Mouse (Mus musculus) hematopoietic stem cell, adult 5-6 weeks (primary cell): ENCODE data around the gene Shisa9. TPM values are rescaled to one million over a fixed set of nuclear protein-coding genes. Genes with fewer than 3 reads are reported as not detected.
A peak's percentile ranks its signal among the peaks of the same experiment; 100 is the strongest.

Source experiments
- ATAC-seq, 2 experiments: fragments of 125-278 bp in 1 of 2; replicated peaks in 1 of 2; 2 replicates each; pipeline ENCODE4 v1.8.0; 2016 to 2017; ENCODE audit warnings: inconsistent platforms in 2 of 2, mild to moderate bottlenecking in 2 of 2, moderate number of reproducible peaks in 2 of 2, low read depth in 1 of 2, moderate TSS enrichment in 1 of 2; ENCODE audit not compliant: low FRiP score in 2 of 2, poor library complexity in 2 of 2, severe bottlenecking in 2 of 2, insufficient read depth in 1 of 2, low TSS enrichment in 1 of 2
- total RNA-seq: library from RNA; stranded (forward); fragments of 172-1452, 232-1000 nt; gene quantifications from 2 replicates; pipeline ENCODE4 v1.2.3, GENCODE M21; 2017

The Shisa9 gene
- total RNA-seq, 1 experiment from 2014 or later: not detected

DNA sequence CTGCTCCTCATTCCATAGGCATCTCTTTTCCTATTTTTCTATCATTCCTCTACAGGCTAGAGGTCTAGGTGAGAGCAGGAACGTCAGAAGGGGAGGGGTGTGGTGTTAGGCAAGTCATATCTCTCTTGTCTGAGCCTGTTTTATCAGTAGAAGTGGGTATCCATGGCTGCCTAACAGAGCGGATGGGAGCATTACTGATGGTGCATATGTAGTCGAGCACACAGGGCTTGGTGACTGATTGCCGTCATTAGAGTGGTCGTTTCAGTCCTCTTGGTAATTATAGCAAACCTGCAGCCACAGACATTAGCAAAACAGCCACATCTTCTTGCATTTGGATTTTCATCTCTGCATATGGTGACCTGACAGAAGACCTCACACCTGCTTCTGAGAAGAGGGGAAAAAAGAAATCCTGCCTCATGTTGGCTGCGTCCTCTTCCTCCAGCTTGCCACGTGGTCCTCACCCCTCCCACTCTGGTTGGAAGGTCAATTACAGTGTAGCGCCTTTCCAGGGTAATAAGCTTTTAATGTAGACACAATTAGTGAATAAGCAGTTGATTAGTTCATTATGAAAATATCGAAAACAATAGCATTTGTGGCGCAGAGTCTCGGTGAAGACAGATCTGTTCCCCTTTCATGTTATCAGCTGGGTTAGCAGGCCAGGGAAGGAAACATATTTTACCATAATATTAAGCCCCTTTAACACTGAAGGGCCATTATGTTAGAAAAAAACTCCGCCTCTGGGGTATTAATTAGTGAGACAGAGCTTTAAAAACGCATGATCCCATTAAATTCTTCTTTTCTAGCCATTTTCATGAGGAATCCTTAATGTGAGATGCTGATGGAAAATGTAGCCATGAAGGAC, 233.6 kb downstream of the Shisa9 start:
- no peak for ATAC-seq

- no peak for ATAC-seq
Measured at GRCm38 (mm10) chr16:12218151-12218532, 234.2 kb downstream of the Shisa9 start.

GRCm38 (mm10) chr16:12219821-12220220, 235.9 kb downstream of the Shisa9 start:
- ATAC-seq: no peak

DNA sequence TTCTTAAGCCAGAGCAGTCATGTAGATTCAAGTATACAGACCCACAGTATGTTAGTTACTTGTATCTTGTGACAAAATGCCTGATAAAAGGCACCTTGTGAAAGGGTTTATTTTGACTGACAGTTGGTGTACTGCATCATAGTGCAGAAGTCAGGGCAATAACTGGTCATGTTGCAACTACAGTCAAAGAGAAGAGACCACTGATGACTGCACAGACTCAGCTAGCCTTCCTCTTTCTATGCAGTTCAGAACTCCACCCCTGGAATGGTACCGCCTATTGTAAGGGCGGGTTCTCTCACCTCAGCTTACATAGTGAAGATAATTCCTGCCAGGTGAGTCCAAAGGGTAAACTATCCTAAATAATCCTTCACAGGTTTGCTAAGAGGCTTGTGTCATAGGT, 239.6 kb downstream of the Shisa9 start:
- ATAC-seq: no peak

DNA sequence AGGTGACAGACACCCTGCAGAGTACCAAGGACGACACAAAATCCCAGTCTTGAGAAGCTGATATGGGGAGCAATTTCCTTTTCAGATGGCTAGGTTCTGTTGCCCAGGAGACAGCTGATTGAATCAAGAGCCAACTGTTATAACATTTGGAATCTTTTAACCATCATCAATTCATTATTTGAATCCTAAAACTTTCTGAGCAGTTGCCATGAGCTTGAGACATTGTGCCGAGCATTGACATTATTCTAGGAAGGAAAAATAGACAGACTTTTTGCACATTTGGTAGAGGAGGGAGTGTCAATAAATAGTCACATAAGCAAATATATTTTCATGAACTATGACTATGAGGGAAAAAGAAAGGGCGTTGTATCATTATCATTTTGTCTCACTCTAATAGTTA, 243.0 kb downstream of the Shisa9 start:
- ATAC-seq: no peak

GRCm38 (mm10) chr16:12233288-12233687, 249.4 kb downstream of the Shisa9 start:
- ATAC-seq: no peak

DNA sequence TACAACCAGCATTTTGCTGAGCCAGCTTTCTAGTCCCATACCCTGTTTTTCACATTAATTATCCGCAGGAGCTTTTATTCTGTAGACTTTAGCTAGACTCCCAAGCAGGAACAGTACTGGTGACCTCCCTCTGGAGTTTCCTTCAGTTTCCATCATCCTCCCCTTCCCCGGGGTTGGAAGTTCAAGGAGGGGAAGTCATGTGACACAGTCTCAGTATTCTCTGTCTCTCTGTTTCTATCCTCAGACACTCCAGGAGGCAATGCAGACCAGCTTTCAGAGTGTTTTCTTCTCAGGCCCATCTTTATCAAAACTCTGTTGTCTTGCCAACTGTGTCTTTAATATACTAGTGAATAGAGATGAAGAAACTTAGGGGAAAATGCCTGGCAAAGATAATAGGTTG, 250.4 kb downstream of the Shisa9 start:
- no peak for ATAC-seq

- ATAC-seq: no peak
Measured at GRCm38 (mm10) chr16:12238611-12239010, 254.7 kb downstream of the Shisa9 start.

GRCm38 (mm10) chr16:12259361-12259760, 275.4 kb downstream of the Shisa9 start:
- no peak for ATAC-seq

- ATAC-seq: no peak
Measured at GRCm38 (mm10) chr16:12265828-12266227, 281.9 kb downstream of the Shisa9 start.

DNA sequence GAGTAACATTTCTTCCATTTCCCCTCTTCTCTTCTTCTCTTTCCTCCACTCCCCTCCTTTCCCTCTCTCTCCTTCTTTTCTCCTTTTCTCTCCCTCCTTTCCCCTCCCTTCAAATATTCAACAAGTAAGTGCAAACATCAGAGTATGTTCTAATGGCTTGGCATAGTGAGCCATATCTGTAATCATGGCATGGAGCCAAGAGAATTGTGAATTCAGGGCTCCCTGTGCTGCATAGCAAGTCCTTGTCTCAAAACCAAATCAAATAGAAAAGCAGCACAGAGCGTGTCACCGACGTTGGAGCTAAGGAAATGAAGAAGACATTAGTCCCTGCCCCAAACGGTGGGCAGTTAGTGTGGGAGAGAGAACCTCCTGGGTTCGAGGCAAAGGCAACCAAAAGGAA, 316.6 kb downstream of the Shisa9 start:
- ATAC-seq: no peak

GRCm38 (mm10) chr16:12303420-12303819, 319.5 kb downstream of the Shisa9 start:
- ATAC-seq: no peak

DNA sequence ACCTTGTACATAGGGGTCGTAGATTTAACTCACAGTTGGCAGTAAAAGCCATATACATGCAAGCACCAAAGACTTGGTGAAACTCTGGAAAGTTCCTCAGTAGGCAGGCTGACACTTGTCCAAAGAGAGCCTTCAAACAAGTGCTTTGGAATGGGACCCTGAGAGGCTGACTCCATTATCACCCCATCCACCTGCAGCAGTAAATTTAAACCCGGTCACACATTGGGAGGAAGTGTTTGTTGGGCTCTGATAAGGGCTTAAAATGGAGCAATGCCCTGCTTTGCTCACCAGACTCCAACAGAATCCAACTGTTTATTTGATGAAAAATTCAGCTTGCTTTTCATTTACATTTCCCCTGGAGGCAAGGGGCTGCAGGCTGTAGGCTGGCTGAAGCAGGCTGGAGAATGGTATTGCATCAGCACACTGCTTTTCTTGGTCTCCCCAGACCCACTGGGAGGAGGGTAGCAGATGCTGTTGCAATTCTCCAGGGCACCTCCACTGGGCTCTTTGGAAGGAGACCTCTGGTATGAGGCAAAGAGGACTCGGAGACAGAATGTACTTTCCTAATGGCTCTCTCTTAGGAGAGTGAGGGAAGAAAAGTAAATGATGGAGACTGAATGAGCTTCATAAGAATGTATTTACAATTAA, 323.5 kb downstream of the Shisa9 start:
- ATAC-seq: peak; percentile 86 to 87

DNA sequence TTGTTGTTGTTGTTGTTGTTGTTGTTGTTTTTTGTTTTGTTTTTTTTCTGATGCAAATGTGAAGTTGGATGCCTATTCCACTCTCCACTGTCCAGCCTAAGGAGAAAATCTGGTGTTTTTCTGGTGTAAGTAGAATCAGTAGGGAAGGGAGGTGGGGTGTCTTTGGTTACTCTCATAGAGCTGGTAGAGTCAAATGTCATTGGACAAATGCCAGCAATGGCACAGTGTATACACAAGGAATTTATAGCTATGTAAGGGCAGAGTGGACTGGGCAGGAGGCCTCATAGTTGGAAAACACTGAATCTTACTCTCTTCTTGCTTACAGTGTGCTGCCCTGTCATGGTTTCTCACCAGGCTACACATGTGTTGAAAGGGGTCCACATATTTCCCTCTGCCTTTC, 325.9 kb downstream of the Shisa9 start:
- ATAC-seq: no peak

DNA sequence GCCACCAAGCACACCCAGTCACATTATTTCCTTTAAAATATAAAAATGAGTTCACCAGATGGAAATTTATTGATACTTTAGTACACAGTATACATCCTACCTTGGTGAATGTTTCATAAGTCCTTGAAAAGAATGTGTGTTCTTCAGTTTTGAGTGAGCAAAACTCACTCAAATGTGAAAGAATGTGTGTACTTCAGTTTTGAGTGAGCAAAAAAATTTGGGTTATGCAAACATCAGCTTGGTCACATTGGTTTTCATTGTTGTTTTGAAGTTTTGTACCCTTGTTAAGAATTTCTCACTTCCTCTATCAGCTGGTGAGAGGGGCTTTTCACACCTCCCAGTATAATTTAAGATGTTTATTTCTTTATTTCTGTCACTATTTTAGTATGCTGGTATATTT, 331.7 kb downstream of the Shisa9 start:
- no peak for ATAC-seq
